Mouse (Mus musculus) liver, embryonic 13.5 days (tissue): ENCODE measurements around the gene Ginm1. TPM values are rescaled to one million over a fixed set of nuclear protein-coding genes. Genes with fewer than 3 reads are reported as not detected.
A peak's percentile ranks its signal among the peaks of the same experiment; 100 is the strongest.

Source experiments
- ATAC-seq: fragments of 200-750 bp; cut with Nextera tagmentation; 2 replicates; pipeline ENCODE4 v1.8.0; 2017; ENCODE audit warnings: low read depth, mild to moderate bottlenecking, moderate number of reproducible peaks, moderate library complexity
- DNase-seq: peaks from one replicate; pipeline ENCODE4 v3.0.0; 2022
- H3K27ac ChIP-seq: fragments of 300-500 bp; sonication (generic); 2 replicates; pipeline ENCODE4 v1.5.1; 2015; ENCODE audit warnings: moderate library complexity, mild to moderate bottlenecking, inconsistent platforms
- H3K27me3 ChIP-seq: fragments of 300-500 bp; sonication (generic); 2 replicates; pipeline ENCODE4 v1.6.1; 2015; ENCODE audit warnings: mild to moderate bottlenecking, inconsistent platforms
- H3K36me3 ChIP-seq: fragments of 300-500 bp; sonication (generic); 2 replicates; pipeline ENCODE4 v1.6.1; 2015; ENCODE audit warnings: mild to moderate bottlenecking, inconsistent platforms
- H3K4me1 ChIP-seq: fragments of 300-500 bp; sonication (generic); replicated peaks from 2 replicates; pipeline ENCODE4 v1.6.1; 2015; ENCODE audit warnings: inconsistent platforms
- H3K4me2 ChIP-seq: fragments of 300-500 bp; sonication (generic); 2 replicates; pipeline ENCODE4 v1.6.1; 2015; ENCODE audit warnings: inconsistent platforms, mild to moderate bottlenecking, moderate library complexity
- H3K4me3 ChIP-seq: fragments of 300-500 bp; sonication (generic); replicated peaks from 2 replicates; pipeline ENCODE4 v1.5.1; 2015; ENCODE audit warnings: mild to moderate bottlenecking, inconsistent platforms
- H3K9ac ChIP-seq: fragments of 300-500 bp; sonication (generic); 2 replicates; pipeline ENCODE4 v1.6.1; 2015; ENCODE audit warnings: mild to moderate bottlenecking, inconsistent platforms
- H3K9me3 ChIP-seq: fragments of 300-500 bp; sonication (generic); replicated peaks from 2 replicates; pipeline ENCODE4 v1.6.1; 2016; ENCODE audit warnings: inconsistent platforms
- WGBS: fragments of 180-500 bp; shearing (Covaris S2); methylation state at CpG from one replicate; pipeline ENCODE4 v1.1.7; 2015; ENCODE audit not compliant: insufficient replicate concordance; 5-methylcytosine and 5-hydroxymethylcytosine counted together
- polyA plus RNA-seq: library from polyadenylated mRNA; unstranded; fragments of >200 nt; fragmentation: Nextera tagmentation; extraction: Ambion mirVana; gene quantifications from 2 replicates; pipeline ENCODE4 v1.2.1, GENCODE M21; 2015

The Ginm1 gene
- polyA plus RNA-seq, 1 experiment from 2014 or later, result 31.7 TPM

DNA sequence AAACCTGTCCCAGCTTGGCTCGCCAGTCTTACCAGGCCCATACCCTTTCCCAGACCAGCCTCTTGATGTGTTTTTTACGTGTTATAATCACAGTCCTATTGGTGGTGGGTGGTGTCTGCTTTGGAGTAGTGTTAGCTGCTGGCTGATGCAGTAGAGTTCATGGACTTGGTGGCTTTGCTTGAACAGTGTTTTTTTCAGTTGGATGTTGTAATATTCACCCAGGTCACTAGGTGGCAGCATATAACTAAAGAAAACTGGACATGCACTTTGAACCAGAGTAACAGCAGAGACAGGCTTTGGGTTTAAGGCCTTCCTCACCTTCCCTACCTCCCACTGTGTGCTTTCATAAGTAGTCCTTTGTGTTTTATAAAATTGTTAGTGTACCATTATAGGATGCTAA is 17.3 kb upstream of the Ginm1 start:
- Histone ChIP-seq H3K9me3 (no peaks in the 10 kb centered on the region), H3K36me3 (peaks cover 80% of the 10 kb centered on the region), H3K4me1 (no peaks in the 10 kb centered on the region), H3K9ac (no peak overlapping the region), H3K4me2 (no peak overlapping the region), H3K27me3 (no peaks in the 10 kb centered on the region), H3K4me3 (no peak overlapping the region), H3K27ac (no peak overlapping the region)
- ATAC-seq, result peak; percentile 39; the same call in 1 of the 2 replicates
- peak; percentile 19 for DNase-seq
- WGBS, result 42% methylated on average over 2 of the region's 2 CpGs

DNA sequence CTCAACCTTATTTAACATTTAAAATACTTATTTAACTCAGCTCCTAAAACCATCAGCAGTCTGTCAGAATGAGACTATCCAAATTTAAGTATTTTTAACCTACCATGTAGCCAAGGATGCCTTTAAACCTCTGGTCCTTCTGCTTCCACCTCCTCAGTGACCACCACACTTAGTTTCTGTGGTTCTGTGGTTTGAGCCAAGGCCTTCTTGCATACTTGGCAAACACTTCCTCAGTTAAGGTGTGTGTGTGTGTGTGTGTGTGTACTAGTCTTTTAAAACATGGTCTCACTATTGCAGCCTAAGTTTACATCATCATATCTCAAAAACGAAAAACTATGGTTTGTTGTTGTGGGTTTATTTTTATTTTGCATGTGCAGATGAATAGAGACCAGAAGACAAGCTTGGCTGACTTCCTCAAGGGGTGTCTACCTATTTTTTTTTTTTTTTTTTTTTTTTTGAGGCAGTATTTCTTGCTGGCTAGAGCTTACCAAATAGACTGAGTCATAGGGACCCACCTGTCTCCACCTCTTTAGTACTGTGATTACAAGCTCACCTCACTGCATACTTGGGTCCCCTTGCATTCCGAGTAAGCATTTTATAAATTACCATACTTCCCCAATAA is 10.0 kb upstream of the Ginm1 start:
- no peaks in the 10 kb centered on the region for H3K27me3 ChIP-seq
- no peak for ATAC-seq
- H3K4me2 ChIP-seq, result no peak overlapping the region
- H3K9ac ChIP-seq, result no peak overlapping the region
- 76% methylated on average over 2 of the region's 2 CpGs for WGBS
- peaks cover 6% of the 10 kb centered on the region; the same call in 1 of the 2 replicates for H3K4me1 ChIP-seq
- H3K27ac ChIP-seq, result no peak overlapping the region
- no peak for DNase-seq
- H3K4me3 ChIP-seq, result no peak overlapping the region
- no peaks in the 10 kb centered on the region for H3K9me3 ChIP-seq
- peaks cover 87% of the 10 kb centered on the region for H3K36me3 ChIP-seq

DNA sequence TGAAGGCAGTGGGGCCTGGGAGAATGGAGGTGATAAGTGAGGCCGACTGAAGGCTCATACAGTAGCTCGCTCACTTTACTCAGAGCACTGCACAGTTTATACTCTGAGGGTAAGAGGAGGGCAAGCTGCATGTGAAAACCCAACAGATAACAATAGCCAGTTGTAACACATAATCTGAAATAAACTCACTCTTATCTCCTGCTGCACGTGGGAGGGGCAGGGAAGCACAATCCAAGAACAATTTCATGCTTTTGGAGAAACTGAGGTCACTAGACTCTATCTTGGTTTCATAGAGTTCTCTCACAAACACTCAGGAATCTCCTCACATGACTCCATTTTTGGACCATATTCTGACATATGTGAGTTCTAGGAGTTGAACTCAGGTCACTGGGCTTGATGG is 8.6 kb upstream of the Ginm1 start:
- Histone ChIP-seq H3K27me3 (no peaks in the 10 kb centered on the region), H3K9me3 (no peaks in the 10 kb centered on the region), H3K27ac (no peak overlapping the region), H3K4me3 (no peak overlapping the region), H3K4me1 (peaks cover 6% of the 10 kb centered on the region; the same call in 1 of the 2 replicates), H3K36me3 (peaks cover 92% of the 10 kb centered on the region), H3K4me2 (no peak overlapping the region), H3K9ac (no peak overlapping the region)
- 41% methylated on average over 3 of the region's 3 CpGs for WGBS
- ATAC-seq (peak; percentile 57), DNase-seq (no peak)

DNA sequence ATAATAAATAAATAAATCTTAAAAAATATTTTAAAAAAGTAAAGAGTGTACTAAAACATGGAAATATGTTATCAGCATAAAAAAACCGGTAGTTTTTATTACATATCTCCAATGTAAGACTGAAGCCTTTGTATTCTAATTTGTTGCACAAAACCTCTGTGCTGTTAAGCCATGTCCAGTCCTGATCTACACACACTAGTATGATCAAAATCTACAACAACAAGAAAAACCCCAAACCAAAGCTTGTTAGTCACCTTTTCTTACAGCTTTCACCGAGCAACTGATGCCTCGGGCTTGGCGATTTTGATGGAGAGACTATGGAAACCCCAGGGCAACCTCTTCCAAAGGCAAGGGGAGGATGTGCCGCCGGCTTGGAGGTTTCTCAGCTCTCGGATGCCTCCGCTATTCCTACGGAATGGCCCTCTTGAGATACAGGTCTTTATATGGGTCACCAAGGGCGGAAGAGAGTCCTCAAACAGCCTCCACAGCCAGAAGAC is 322 bp downstream of the Ginm1 start:
- no peak for DNase-seq
- H3K9ac ChIP-seq, result peak overlapping the region; percentile 90
- H3K9me3 ChIP-seq, result no peaks in the 10 kb centered on the region
- H3K4me3 ChIP-seq, result peak overlapping the region; percentile 93
- H3K4me1 ChIP-seq, result peaks cover 29% of the 10 kb centered on the region
- H3K27me3 ChIP-seq, result no peaks in the 10 kb centered on the region
- peak; percentile 53 for ATAC-seq
- H3K36me3 ChIP-seq, result peaks cover 35% of the 10 kb centered on the region
- under 1% methylated on average over 10 of the region's 10 CpGs for WGBS
- H3K4me2 ChIP-seq, result peak overlapping the region; percentile 77
- peak overlapping the region; percentile 81 for H3K27ac ChIP-seq

DNA sequence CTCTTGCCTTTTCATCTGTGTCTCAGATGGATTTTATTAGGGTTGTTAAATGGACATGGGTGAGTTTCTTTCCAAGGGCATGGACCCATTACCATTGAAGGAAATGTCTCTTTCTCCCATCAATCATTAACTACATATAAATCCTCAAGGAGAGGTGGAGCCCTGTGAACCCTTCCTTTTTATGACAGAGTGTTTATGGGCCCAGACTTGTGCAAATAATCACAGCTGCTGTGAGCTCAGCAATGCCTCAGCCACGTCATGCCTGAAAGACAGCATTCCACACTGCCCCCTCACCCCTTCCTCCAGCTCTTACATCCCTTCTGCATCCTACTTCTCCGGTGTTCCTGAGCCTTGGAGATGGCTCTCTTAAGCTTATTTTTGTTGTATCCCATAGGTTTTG is 5.3 kb downstream of the Ginm1 start:
- Histone ChIP-seq H3K4me1 (peaks cover 11% of the 10 kb centered on the region), H3K36me3 (peaks cover 14% of the 10 kb centered on the region), H3K4me3 (no peak overlapping the region), H3K27ac (no peak overlapping the region), H3K9ac (no peak overlapping the region), H3K4me2 (no peak overlapping the region), H3K9me3 (no peaks in the 10 kb centered on the region), H3K27me3 (no peaks in the 10 kb centered on the region)
- DNase-seq, result no peak
- no peak for ATAC-seq
- 59% methylated on average over 2 of the region's 2 CpGs for WGBS

DNA sequence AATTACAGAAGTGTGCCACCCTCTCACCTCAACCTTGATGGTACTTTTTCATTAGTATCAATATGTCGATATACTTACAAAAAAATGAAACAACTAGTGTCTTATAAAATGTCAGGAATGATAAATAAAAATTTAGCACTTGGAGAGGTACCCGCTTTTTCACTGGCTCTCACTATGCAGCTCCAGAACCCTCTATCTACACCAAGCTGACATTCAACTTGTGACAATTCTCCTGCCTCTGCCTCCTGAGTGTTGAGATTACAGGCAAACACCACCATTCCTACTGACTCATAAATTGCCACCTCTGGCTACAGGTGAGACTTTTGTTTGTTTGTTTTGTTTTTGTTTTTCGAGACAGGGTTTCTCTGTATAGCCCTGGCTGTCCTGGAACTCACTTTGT is 11.4 kb downstream of the Ginm1 start:
- ATAC-seq (peak; percentile 27), DNase-seq (no peak)
- no peaks in the 10 kb centered on the region for H3K9me3 ChIP-seq
- peak overlapping the region; percentile 43; the same call in 1 of the 2 replicates for H3K27ac ChIP-seq
- H3K27me3 ChIP-seq, result no peaks in the 10 kb centered on the region
- H3K4me2 ChIP-seq, result peak overlapping the region; percentile 69
- H3K36me3 ChIP-seq, result peaks cover 10% of the 10 kb centered on the region
- peak overlapping the region; percentile 96 for H3K4me3 ChIP-seq
- peaks cover 23% of the 10 kb centered on the region for H3K4me1 ChIP-seq
- WGBS, result 46% methylated on average over 3 of the region's 3 CpGs
- H3K9ac ChIP-seq, result peak overlapping the region; percentile 60

DNA sequence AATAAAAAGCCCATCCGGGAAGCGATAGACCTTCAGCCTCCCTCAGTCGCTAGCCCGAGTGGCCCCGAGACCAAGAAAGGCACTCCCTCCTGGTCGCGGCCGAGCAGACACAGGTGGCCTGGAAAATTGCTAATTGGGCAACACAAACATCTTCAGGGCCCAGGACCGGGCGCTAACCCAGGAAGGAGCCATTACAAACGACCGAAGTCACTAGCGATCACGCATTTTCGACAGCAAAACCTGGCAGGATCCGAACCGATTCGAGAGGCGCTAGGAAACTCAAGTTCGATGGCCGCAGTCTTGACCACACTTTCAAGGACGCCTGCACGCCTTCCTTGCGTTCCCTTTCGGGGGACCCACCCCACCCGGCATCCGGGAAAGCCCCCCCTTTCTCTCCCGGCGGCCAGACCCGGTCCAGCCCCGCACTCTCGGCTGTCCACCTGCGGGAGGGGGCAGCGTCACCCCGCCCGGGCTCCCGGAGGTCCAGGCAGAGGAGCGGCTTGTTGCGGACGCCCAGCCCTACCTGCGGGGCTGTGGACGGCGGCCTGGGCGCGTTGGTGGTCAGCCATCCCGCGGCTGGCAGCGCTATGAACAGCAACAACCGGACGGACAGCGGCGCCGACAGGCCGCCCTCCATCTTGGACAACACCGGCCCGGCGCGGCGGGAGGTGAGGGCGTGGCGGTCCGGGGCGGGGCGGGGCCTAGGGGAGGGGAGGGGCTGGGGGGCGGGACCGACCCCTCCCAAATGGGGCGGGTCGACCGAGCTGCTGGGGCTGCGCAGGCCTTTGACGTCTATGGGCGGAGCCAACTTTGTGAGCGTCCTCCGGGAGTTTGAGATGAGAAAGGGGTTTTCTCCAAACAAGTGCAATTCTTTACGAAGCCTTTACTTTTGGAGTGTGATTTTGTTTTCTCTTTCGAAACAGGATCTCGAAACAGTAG is 12.1 kb downstream of the Ginm1 start:
- DNase-seq (peak; percentile 80), ATAC-seq (peak; percentile 92)
- Histone ChIP-seq H3K36me3 (peaks cover 15% of the 10 kb centered on the region), H3K27me3 (no peaks in the 10 kb centered on the region), H3K9me3 (no peaks in the 10 kb centered on the region), H3K9ac (peak overlapping the region; percentile 92), H3K4me2 (peak overlapping the region; percentile 84), H3K27ac (peak overlapping the region; percentile 69), H3K4me1 (peaks cover 23% of the 10 kb centered on the region), H3K4me3 (peak overlapping the region; percentile 96)
- under 1% methylated on average over 61 of the region's 77 CpGs for WGBS

DNA sequence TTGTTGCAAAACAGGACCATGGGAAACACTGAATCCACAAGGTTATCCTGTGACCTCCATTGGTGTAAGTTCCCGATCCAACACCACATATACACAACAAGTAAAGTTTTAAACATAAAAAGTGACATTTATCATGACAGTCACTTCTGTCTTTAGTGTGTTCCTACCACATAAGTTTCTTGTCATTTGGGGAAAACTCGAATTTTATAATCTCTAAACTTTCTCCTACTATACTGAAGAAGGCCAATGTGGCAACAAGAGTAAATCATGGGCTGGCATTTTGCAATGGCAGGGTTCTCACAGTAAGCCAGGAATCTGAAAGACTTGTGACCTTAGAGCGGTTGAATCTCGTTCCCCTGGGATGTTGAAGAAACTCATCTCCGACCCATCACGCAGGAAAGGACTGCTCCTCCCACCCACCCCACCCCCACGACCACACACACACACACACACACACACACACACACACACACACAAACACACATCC is 12.8 kb downstream of the Ginm1 start:
- H3K4me1 ChIP-seq, result peaks cover 23% of the 10 kb centered on the region
- H3K27ac ChIP-seq, result no peak overlapping the region
- H3K36me3 ChIP-seq, result peaks cover 21% of the 10 kb centered on the region
- no peaks in the 10 kb centered on the region for H3K9me3 ChIP-seq
- no peaks in the 10 kb centered on the region for H3K27me3 ChIP-seq
- peak overlapping the region; percentile 84 for H3K4me2 ChIP-seq
- ATAC-seq, result no peak
- H3K9ac ChIP-seq, result peak overlapping the region; percentile 92
- 16% methylated on average over 7 of the region's 7 CpGs for WGBS
- peak overlapping the region; percentile 96 for H3K4me3 ChIP-seq
- no peak for DNase-seq

DNA sequence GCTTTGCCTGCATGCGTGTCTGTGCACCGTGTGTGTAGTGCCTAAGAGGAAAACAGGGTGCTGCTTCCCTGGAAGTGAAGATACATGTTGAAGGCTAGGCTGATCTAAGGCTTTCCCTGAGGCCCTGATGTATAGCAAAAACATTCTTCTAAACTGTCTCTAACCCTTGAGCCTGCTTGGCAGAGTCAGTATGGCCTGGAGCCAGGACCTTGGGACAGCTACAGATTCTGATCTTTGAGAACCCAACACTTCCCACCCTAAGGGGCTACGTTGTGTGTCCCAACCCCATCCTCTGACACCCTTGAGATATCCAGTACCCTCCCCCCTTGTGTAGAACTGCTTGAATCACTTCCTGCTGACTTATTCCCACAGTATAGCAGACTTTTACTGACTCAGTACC is 14.3 kb downstream of the Ginm1 start:
- no peak overlapping the region for H3K4me3 ChIP-seq
- H3K9ac ChIP-seq, result no peak overlapping the region
- no peak overlapping the region for H3K4me2 ChIP-seq
- ATAC-seq (no peak), DNase-seq (no peak)
- no peaks in the 10 kb centered on the region for H3K9me3 ChIP-seq
- no peaks in the 10 kb centered on the region for H3K27me3 ChIP-seq
- WGBS, result 83% methylated on average over 3 of the region's 3 CpGs
- peaks cover 31% of the 10 kb centered on the region for H3K36me3 ChIP-seq
- H3K27ac ChIP-seq, result no peak overlapping the region
- H3K4me1 ChIP-seq, result peaks cover 23% of the 10 kb centered on the region

DNA sequence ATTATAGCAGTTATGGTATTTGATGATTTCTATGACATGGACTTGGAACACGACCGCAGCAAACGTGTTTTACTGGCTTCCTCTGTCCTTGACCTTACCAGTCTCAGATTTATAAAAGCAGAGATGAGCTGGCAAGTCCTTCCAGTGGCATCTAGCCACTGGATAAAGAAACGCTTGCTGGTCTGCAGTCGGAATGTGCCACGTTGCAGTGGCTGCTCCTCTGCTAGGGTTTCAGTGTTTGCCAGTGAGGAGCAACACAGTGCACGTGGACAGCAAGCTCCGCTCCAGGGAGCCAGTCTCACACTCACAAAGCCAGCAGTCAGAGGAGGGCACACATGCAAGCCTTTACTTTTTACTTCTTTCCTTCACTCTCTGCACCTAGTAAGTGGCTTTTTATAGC is 17.2 kb downstream of the Ginm1 start:
- 87% methylated on average over 8 of the region's 8 CpGs for WGBS
- DNase-seq (no peak), ATAC-seq (no peak)
- H3K4me3 ChIP-seq, result no peak overlapping the region
- H3K4me1 ChIP-seq, result peaks cover 17% of the 10 kb centered on the region
- no peak overlapping the region for H3K4me2 ChIP-seq
- no peaks in the 10 kb centered on the region for H3K27me3 ChIP-seq
- H3K9ac ChIP-seq, result no peak overlapping the region
- H3K36me3 ChIP-seq, result peaks cover 58% of the 10 kb centered on the region
- no peak overlapping the region for H3K27ac ChIP-seq
- H3K9me3 ChIP-seq, result no peaks in the 10 kb centered on the region

DNA sequence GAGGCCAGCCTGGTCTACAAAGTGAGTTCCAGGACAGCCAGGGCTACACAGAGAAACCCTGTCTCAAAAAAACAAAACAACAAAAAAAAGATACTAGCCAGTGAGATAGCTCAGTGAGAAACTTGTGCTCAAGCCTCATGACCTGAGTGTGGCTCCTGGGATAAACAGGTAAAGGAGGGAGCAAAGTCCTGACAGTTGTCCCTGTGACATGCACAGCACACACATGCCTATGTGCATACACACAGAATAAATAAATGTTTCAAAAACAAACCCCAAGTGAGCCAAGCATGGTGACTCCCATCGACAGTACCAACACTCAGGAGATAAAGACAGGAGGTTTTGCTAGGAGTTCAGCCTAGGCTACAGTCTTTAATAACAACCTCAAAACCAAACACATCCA is 19.9 kb downstream of the Ginm1 start:
- H3K9me3 ChIP-seq, result no peaks in the 10 kb centered on the region
- H3K4me3 ChIP-seq, result no peak overlapping the region
- WGBS, result 80% methylated on average over 1 of the region's 1 CpGs
- no peaks in the 10 kb centered on the region for H3K4me1 ChIP-seq
- H3K36me3 ChIP-seq, result peaks cover 76% of the 10 kb centered on the region
- no peak overlapping the region for H3K4me2 ChIP-seq
- ATAC-seq (no peak), DNase-seq (no peak)
- H3K27ac ChIP-seq, result no peak overlapping the region
- no peaks in the 10 kb centered on the region for H3K27me3 ChIP-seq
- H3K9ac ChIP-seq, result no peak overlapping the region
